Mouse (Mus musculus) cortical plate, adult 2 months (tissue): ENCODE results near the gene Cd44. TPM values are rescaled to one million over a fixed set of nuclear protein-coding genes. Genes with fewer than 3 reads are reported as not detected.

ENCODE experiments used
- H3K27ac ChIP-seq: fragments of 200-500 bp; 2 replicates; pipeline ENCODE4 v1.5.1; 2012; ENCODE audit warnings: low read length, control low read depth, inconsistent platforms; ENCODE audit not compliant: insufficient read depth
- H3K4me1 ChIP-seq: fragments of 200-500 bp; 2 replicates; pipeline ENCODE4 v1.6.1; 2011; ENCODE audit warnings: low read length; ENCODE audit not compliant: control insufficient read depth, insufficient read depth
- H3K4me3 ChIP-seq: fragments of 200-500 bp; 2 replicates; pipeline ENCODE4 v1.5.1; 2011; ENCODE audit warnings: mild to moderate bottlenecking, low read length, control low read depth; ENCODE audit not compliant: insufficient read depth
- CTCF ChIP-seq: fragments of 200-500 bp; IDR thresholded peaks from 2 replicates; pipeline ENCODE4 v1.5.1; 2011; ENCODE audit warnings: mild to moderate bottlenecking, control low read depth, low read length; ENCODE audit not compliant: insufficient read depth; ENCODE audit errors: extremely low read depth
- POLR2A ChIP-seq: fragments of 200-500 bp; IDR thresholded peaks from 2 replicates; pipeline ENCODE4 v1.6.1; 2011; ENCODE audit warnings: mild to moderate bottlenecking, low read length, control low read depth; ENCODE audit not compliant: insufficient read depth; ENCODE audit errors: extremely low read depth
- polyA plus RNA-seq: library from polyadenylated mRNA; depleted of rRNA; stranded (reverse); fragments of >200 nt; gene quantifications from 2 replicates; pipeline ENCODE4 v1.2.3, GENCODE M21; 2012

Cd44 gene
- polyA plus RNA-seq, 1 experiment: 2.3 TPM

- no peaks in the 10 kb centered on the region for H3K4me1 ChIP-seq
- no peak overlapping the region for H3K4me3 ChIP-seq
- TF ChIP-seq CTCF (no peak), POLR2A (no peak)
- H3K27ac ChIP-seq: no peak overlapping the region
Measured at GRCm38 (mm10) chr2:102898585-102898984, 2.9 kb downstream of the Cd44 start.

- no peak overlapping the region for H3K27ac ChIP-seq
- no peaks in the 10 kb centered on the region for H3K4me1 ChIP-seq
- no peak overlapping the region for H3K4me3 ChIP-seq
- TF ChIP-seq POLR2A (no peak), CTCF (no peak)
Measured at GRCm38 (mm10) chr2:102896154-102896553, 5.3 kb downstream of the Cd44 start.

GRCm38 (mm10) chr2:102895197-102895596 is 6.3 kb downstream of the Cd44 start:
- Histone ChIP-seq H3K4me1 (no peaks in the 10 kb centered on the region), H3K4me3 (no peak overlapping the region), H3K27ac (no peak overlapping the region)
- no peak for TF ChIP-seq CTCF

- no peak overlapping the region for H3K4me3 ChIP-seq
- TF ChIP-seq POLR2A: no peak
- TF ChIP-seq CTCF: no peak
Measured at GRCm38 (mm10) chr2:102894785-102895184, 6.7 kb downstream of the Cd44 start.

GRCm38 (mm10) chr2:102888688-102889225 is 12.7 kb downstream of the Cd44 start:
- no peak overlapping the region for H3K27ac ChIP-seq
- TF ChIP-seq CTCF: no peak
- TF ChIP-seq POLR2A: no peak
- H3K4me3 ChIP-seq: no peak overlapping the region
- H3K4me1 ChIP-seq: no peaks in the 10 kb centered on the region

More at GRCm38 (mm10) chr2:102894785-102895184, 6.7 kb downstream of the Cd44 start:
- Histone ChIP-seq H3K4me1 (no peaks in the 10 kb centered on the region), H3K27ac (no peak overlapping the region)

- H3K27ac ChIP-seq: no peak overlapping the region
- no peaks in the 10 kb centered on the region for H3K4me1 ChIP-seq
- TF ChIP-seq CTCF (no peak), POLR2A (no peak)
- no peak overlapping the region for H3K4me3 ChIP-seq
Measured at GRCm38 (mm10) chr2:102887137-102887536, 14.3 kb downstream of the Cd44 start.

GRCm38 (mm10) chr2:102886306-102886935 is 15.0 kb downstream of the Cd44 start:
- H3K27ac ChIP-seq: no peak overlapping the region
- TF ChIP-seq POLR2A (no peak), CTCF (no peak)
- H3K4me1 ChIP-seq: 0 out of 2 replicates have a peak, but pooled peaks cover 1% of the 10 kb centered on the region
- no peak overlapping the region for H3K4me3 ChIP-seq

GRCm38 (mm10) chr2:102882597-102883272 is 18.7 kb downstream of the Cd44 start:
- Histone ChIP-seq H3K4me3 (no peak overlapping the region), H3K4me1 (0 out of 2 replicates have a peak, but pooled peaks cover 1% of the 10 kb centered on the region), H3K27ac (no peak overlapping the region)
- TF ChIP-seq POLR2A (no peak), CTCF (no peak)

GRCm38 (mm10) chr2:102882004-102882588 is 19.4 kb downstream of the Cd44 start:
- H3K4me1 ChIP-seq: 0 out of 2 replicates have a peak, but pooled peaks cover 1% of the 10 kb centered on the region
- no peak overlapping the region for H3K27ac ChIP-seq
- no peak overlapping the region for H3K4me3 ChIP-seq
- TF ChIP-seq CTCF (no peak), POLR2A (no peak)
